Mouse (Mus musculus): ENCODE results near the gene Tbxa2r. TPM values are rescaled to one million over a fixed set of nuclear protein-coding genes. Genes with fewer than 3 reads are reported as not detected.

Tbxa2r gene
- total and polyA plus RNA-seq, 2 experiments from 2014 or later: 2.6 to 4.3 TPM

- Histone ChIP-seq H3K4me3 (ENCODE audit: low read length) (no peak overlapping the region), H3K27ac (no peak overlapping the region), H3K27me3 (ENCODE audit: insufficient read depth, low read length) (no peaks in the 10 kb centered on the region), H3K36me3 (ENCODE audit: insufficient read depth, low read length) (peaks cover 23% of the 10 kb centered on the region), H3K4me2 (ENCODE audit: low read depth, low read length) (no peak overlapping the region), H3K9me3 (ENCODE audit: low read length) (no peaks in the 10 kb centered on the region), H3K4me1 (ENCODE audit: insufficient read depth, low read length) (no peaks in the 10 kb centered on the region), H3K9ac (replicated peaks; ENCODE audit: low read length) (no peak overlapping the region)
- DNase-seq (ENCODE audit: low spot score): no peak
- no peak for ATAC-seq
- 55% methylated on average over 4 of the region's 4 CpGs for WGBS
- no peak for TF ChIP-seq CTCF (IDR thresholded peaks at IDR 0.05; ENCODE audit: low read depth)
These were observed 1.5 kb downstream of the Tbxa2r start for GRCm38 (mm10) chr10:81330007-81330406.

DNA sequence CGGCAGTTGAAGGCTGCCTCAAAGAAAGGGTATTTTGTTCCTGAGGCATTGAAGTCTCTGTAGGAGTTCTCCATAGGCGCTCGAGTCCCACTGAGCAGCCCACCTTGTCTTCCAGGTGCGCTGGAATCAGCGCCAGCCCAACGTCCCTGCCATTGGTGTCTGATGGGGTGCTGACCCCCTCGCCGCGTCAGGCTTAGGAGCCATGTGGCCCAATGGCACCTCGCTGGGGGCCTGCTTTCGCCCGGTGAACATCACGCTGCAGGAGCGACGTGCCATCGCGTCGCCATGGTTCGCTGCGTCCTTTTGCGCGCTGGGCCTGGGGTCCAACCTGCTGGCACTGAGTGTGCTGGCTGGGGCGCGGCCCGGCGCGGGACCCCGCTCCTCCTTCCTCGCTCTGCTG, 3.7 kb downstream of the Tbxa2r start:
- TF ChIP-seq CTCF (IDR thresholded peaks at IDR 0.05; ENCODE audit: low read depth): no peak
- H3K9ac ChIP-seq (replicated peaks; ENCODE audit: low read length): no peak overlapping the region
- no peak overlapping the region for H3K4me3 ChIP-seq (ENCODE audit: low read length)
- ATAC-seq (no peak), DNase-seq (ENCODE audit: low spot score) (no peak)
- 0 out of 2 replicates have a peak, but pooled peaks cover 7% of the 10 kb centered on the region for H3K4me1 ChIP-seq (ENCODE audit: insufficient read depth, low read length)
- H3K36me3 ChIP-seq (ENCODE audit: insufficient read depth, low read length): 0 out of 2 replicates have a peak, but pooled peaks cover under 1% of the 10 kb centered on the region
- H3K27me3 ChIP-seq (ENCODE audit: insufficient read depth, low read length): no peaks in the 10 kb centered on the region
- no peaks in the 10 kb centered on the region for H3K9me3 ChIP-seq (ENCODE audit: low read length)
- H3K27ac ChIP-seq: no peak overlapping the region
- 16% methylated on average over 29 of the region's 29 CpGs for WGBS
- no peak overlapping the region for H3K4me2 ChIP-seq (ENCODE audit: low read depth, low read length)

DNA sequence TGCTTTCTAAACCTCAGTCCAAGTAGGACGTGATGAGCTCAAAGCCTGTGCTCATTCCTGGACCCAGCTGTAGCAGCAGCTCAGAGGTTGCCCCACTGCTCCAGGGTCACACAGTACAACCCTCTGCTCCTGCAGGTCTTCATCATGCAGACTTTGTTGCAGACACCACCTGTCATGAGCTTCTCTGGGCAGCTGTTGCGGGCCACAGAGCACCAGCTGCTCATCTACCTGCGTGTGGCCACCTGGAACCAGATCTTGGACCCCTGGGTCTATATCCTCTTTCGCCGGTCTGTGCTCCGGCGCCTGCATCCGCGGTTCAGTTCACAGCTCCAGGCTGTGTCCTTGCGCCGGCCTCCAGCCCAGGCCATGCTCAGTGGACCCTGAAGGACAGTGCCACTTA, 5.8 kb downstream of the Tbxa2r start:
- DNase-seq (ENCODE audit: low spot score) (no peak), ATAC-seq (no peak)
- Histone ChIP-seq H3K9me3 (ENCODE audit: low read length) (no peaks in the 10 kb centered on the region), H3K36me3 (ENCODE audit: insufficient read depth, low read length) (no peaks in the 10 kb centered on the region), H3K27me3 (ENCODE audit: insufficient read depth, low read length) (no peaks in the 10 kb centered on the region), H3K4me1 (ENCODE audit: insufficient read depth, low read length) (0 out of 2 replicates have a peak, but pooled peaks cover 7% of the 10 kb centered on the region), H3K27ac (no peak overlapping the region), H3K4me2 (ENCODE audit: low read depth, low read length) (no peak overlapping the region), H3K4me3 (ENCODE audit: low read length) (no peak overlapping the region), H3K9ac (replicated peaks; ENCODE audit: low read length) (no peak overlapping the region)
- no peak for TF ChIP-seq CTCF (IDR thresholded peaks at IDR 0.05; ENCODE audit: low read depth)
- whole genome bisulfite sequencing: 62% methylated on average over 11 of the region's 11 CpGs

- Histone ChIP-seq H3K4me3 (ENCODE audit: low read length) (no peak overlapping the region), H3K4me1 (ENCODE audit: insufficient read depth, low read length) (0 out of 2 replicates have a peak, but pooled peaks cover 7% of the 10 kb centered on the region), H3K4me2 (ENCODE audit: low read depth, low read length) (no peak overlapping the region), H3K9me3 (ENCODE audit: low read length) (no peaks in the 10 kb centered on the region), H3K9ac (replicated peaks; ENCODE audit: low read length) (no peak overlapping the region), H3K27me3 (ENCODE audit: insufficient read depth, low read length) (no peaks in the 10 kb centered on the region), H3K27ac (no peak overlapping the region), H3K36me3 (ENCODE audit: insufficient read depth, low read length) (no peaks in the 10 kb centered on the region)
- DNase-seq (ENCODE audit: low spot score) (peak; percentile 39), ATAC-seq (peak; percentile 33; the same call in 1 of the 2 replicates)
- WGBS: 36% methylated on average over 19 of the region's 19 CpGs
- no peak for TF ChIP-seq CTCF (IDR thresholded peaks at IDR 0.05; ENCODE audit: low read depth)
These were observed 7.1 kb downstream of the Tbxa2r start for GRCm38 (mm10) chr10:81335393-81336340.

DNA sequence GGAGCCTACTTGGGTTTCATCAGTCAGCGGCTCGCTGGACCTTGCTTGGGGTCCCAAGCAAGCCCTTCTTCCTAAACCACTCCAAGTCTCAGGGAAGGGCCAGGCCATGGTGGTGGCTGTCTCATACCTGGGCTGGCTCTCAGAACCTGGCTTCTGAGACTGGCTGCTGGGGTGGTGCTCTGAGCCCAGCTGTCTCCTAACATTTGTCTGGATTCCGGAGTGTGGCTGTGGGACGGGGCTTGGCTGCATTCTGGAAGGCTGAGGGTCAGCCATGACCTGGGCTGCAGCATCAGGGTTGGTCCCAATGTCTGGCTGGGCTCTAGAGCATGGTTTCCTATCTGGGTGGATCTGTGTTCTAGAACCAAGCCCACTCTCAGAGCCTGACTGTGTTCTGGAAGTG, 8.0 kb downstream of the Tbxa2r start:
- H3K36me3 ChIP-seq (ENCODE audit: insufficient read depth, low read length): no peaks in the 10 kb centered on the region
- no peak for DNase-seq (ENCODE audit: low spot score)
- no peak for ATAC-seq
- no peak overlapping the region for H3K27ac ChIP-seq
- no peak for TF ChIP-seq CTCF (IDR thresholded peaks at IDR 0.05; ENCODE audit: low read depth)
- no peak overlapping the region for H3K9ac ChIP-seq (replicated peaks; ENCODE audit: low read length)
- no peak overlapping the region for H3K4me3 ChIP-seq (ENCODE audit: low read length)
- 96% methylated on average over 4 of the region's 4 CpGs for WGBS
- 0 out of 2 replicates have a peak, but pooled peaks cover 7% of the 10 kb centered on the region for H3K4me1 ChIP-seq (ENCODE audit: insufficient read depth, low read length)
- no peaks in the 10 kb centered on the region for H3K27me3 ChIP-seq (ENCODE audit: insufficient read depth, low read length)
- no peak overlapping the region for H3K4me2 ChIP-seq (ENCODE audit: low read depth, low read length)
- no peaks in the 10 kb centered on the region for H3K9me3 ChIP-seq (ENCODE audit: low read length)

DNA sequence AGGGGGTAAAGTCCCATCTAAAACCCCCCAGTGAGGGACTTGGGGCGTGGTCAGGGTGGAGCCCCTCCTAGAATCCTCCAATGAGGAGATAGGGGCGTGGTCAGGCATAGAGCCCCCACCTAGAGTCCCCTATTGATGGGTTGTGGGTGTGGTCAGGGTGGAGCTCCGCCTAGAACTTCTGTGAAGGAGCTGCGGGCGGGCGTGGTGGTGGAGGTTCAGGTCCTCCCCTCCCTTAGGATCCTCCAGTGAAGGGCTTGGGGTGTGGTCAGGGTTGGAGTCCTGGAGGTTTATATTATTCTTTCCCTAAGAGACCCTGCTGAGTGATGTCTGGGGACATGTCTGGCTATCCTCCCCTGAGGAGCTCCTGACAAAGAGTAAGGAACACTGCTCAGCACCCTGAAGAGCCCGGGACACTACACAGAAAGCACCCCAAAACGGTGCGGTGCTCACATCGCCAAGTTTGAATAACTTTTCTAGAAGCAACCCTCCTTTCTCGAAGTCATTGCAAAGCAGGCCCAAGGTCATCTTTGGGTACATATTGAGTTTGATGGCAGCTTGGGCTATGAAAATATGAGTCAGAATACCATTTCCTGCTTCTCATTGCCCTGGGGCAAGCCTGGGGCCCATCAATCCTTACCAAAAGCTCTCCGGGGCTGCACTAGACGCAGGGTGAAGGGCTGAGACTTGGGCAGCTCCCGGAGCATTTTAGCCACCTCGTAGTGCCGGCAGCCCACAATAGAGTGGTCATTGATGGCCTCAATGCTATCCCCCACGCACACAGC, 12.2 kb downstream of the Tbxa2r start:
- no peak overlapping the region for H3K9ac ChIP-seq (replicated peaks; ENCODE audit: low read length)
- TF ChIP-seq CTCF (IDR thresholded peaks at IDR 0.05; ENCODE audit: low read depth): no peak
- DNase-seq (ENCODE audit: low spot score) (no peak), ATAC-seq (no peak)
- H3K36me3 ChIP-seq (ENCODE audit: insufficient read depth, low read length): no peaks in the 10 kb centered on the region
- H3K27ac ChIP-seq: no peak overlapping the region
- 39% methylated on average over 17 of the region's 17 CpGs for WGBS
- no peaks in the 10 kb centered on the region for H3K9me3 ChIP-seq (ENCODE audit: low read length)
- no peak overlapping the region for H3K4me2 ChIP-seq (ENCODE audit: low read depth, low read length)
- peaks cover 28% of the 10 kb centered on the region; the same call in 1 of the 2 replicates for H3K27me3 ChIP-seq (ENCODE audit: insufficient read depth, low read length)
- H3K4me3 ChIP-seq (ENCODE audit: low read length): no peak overlapping the region
- H3K4me1 ChIP-seq (ENCODE audit: insufficient read depth, low read length): 0 out of 2 replicates have a peak, but pooled peaks cover 4% of the 10 kb centered on the region
